Mouse (Mus musculus): ENCODE results near the gene Tnfrsf13b. TPM values are rescaled to one million over a fixed set of nuclear protein-coding genes. Genes with fewer than 3 reads are reported as not detected.
A peak's percentile ranks its signal among the peaks of the same experiment; 100 is the strongest.
"Not testable (repeated sequence)": the region's sequence is repeated elsewhere in the genome, so short reads cannot be mapped to it uniquely, and the experiment has no call there.

Gene Tnfrsf13b
- total RNA-seq, 2 experiments from 2014 or later = 4.0 to 7.1 TPM

- no peak for ATAC-seq (replicated peaks; ENCODE audit: low FRiP score, poor library complexity, severe bottlenecking)
Measured at GRCm38 (mm10) chr11:61163341-61163740, 36.8 kb downstream of the Tnfrsf13b start.

DNA sequence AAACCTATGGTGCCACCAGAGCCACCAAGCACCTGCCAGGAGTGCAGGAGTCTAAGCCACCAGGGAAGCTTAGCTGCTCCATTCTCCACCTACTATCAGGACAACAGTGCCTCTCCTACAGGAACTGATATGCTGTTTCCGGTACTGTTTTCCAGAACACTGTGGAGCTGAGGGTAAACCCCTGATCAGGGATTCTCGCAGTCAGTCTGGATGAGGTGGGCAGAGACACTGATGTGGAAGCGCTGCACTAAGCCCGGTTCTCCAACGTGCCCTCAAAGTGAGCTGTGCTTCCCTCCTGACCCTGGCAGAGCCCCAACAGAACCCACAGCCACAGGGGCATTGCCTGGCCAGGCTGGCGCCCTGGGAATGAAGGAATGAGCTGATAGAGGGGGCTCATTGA, 37.8 kb downstream of the Tnfrsf13b start:
- ATAC-seq (replicated peaks; ENCODE audit: low FRiP score, poor library complexity, severe bottlenecking) = no peak

DNA sequence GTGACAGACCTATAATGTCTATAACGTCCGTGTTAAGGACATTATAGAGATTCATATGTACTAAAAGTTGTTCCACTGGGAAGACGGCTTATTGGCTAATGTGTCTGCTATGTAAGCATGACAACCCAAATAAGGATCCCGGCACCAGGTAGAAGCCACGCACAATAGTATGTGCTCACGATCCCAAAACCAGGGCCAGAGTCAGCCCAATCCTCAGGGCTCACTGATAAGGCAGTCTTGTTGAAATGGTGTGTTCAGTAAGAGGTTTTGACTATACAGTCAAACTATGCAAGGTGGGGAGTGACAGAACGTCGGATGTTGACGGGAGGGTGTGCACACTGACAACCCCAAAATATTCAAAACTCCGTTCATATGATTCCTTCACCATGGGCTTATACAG, 38.3 kb downstream of the Tnfrsf13b start:
- no peak for ATAC-seq (replicated peaks; ENCODE audit: low FRiP score, poor library complexity, severe bottlenecking)

- no peak for ATAC-seq (replicated peaks; ENCODE audit: low FRiP score, poor library complexity, severe bottlenecking)
Measured at GRCm38 (mm10) chr11:61170184-61170583, 43.6 kb downstream of the Tnfrsf13b start.

DNA sequence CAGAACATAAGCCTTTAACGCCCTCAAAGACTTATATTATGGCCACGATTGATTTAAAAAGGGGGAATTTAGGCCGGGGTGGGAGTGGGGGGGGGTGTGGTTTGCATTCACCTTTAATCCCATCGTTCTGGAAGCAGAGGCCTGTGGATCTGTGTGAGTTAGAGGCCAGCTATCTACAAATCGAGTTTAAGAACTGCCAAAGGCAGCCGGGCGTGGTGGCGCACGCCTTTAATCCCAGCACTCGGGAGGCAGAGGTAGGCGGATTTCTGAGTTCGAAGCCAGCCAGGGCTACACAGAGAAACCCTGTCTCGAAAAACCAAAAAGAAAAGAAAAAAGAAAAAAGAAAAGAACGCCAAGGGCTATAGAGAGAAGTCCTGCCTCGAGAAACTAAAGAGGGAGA, 46.9 kb downstream of the Tnfrsf13b start:
- not testable (repeated sequence) for ATAC-seq (replicated peaks; ENCODE audit: low FRiP score, poor library complexity, severe bottlenecking)

DNA sequence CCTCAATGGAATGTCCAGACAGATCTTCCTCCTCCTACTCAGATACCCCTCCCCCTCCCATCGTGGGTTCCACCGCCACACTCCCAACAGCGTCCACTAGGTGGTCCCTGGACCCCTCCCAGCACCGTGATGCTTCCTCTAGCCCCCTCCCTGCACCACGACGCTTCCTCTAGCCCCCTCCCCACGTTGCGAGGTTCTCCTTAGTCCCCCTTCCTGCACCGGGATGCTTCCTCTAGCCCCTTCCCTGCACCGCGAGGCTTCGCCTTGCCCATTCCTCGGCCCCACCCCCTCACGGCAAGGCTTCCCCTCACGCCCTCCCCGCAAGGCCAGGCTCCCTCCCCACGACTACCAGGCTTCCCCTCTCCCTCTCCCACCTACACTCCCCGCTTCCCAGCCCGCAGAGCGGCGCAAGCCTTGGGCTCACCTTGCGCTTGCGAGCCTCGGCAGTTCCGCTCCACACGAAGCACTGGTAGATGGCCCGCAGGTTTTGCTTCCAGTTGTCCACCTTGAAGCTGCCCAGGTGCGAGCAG, 47.8 kb downstream of the Tnfrsf13b start:
- peak; percentile 9; the same call in 1 of the 2 replicates for ATAC-seq (replicated peaks; ENCODE audit: low FRiP score, poor library complexity, severe bottlenecking)

DNA sequence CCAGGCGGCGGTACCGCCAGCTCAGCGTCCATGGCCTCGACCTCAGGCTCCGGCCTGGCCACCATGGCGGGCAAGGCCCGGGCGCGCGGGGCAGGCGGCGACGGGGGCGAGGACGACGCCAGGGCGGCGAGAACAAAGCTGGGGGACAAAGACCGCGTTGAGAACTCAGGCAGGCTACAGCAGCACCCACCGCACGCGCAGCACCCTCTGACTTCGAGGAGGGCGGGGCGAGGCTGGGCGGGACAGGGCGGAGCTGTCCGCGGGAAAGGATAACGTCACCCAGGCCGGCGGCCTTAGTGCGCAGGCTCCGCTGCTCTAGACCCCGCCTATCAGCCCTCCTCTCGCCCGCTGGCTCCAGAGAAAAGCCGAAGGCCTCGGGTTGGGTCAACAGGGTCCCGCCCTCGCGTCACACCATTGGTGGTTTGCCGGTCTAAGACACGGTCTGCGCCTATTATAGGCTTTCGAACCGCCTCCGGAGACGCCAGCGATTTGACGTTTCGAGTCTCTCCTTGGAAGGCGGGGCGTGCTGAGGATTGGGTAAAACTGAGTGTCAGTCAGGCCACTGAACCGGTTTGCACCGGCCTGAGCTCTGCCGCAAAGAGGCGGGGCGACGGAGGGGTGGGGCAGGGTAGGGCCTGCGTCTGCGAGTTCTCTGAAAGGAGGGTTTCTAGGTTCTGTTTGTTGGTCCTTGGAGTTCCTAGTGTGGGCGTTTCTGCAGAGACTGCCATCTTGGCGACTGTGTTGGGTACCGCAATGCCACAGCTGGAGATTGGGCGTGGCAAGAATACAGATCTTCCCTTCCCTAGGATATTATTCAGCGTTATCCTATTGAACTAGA, 48.5 kb downstream of the Tnfrsf13b start, which contains the start of gene Usp22:
Gene Usp22, minus strand, starts transcription at position 235 of the 838 bp plus-strand sequence.
- ATAC-seq (replicated peaks; ENCODE audit: low FRiP score, poor library complexity, severe bottlenecking) = peak; percentile 96

GRCm38 (mm10) chr11:61175778-61176177, 49.2 kb downstream of the Tnfrsf13b start:
- ATAC-seq (replicated peaks; ENCODE audit: low FRiP score, poor library complexity, severe bottlenecking) = no peak

GRCm38 (mm10) chr11:61176321-61176720, 49.8 kb downstream of the Tnfrsf13b start:
- ATAC-seq (replicated peaks; ENCODE audit: low FRiP score, poor library complexity, severe bottlenecking) = no peak

DNA sequence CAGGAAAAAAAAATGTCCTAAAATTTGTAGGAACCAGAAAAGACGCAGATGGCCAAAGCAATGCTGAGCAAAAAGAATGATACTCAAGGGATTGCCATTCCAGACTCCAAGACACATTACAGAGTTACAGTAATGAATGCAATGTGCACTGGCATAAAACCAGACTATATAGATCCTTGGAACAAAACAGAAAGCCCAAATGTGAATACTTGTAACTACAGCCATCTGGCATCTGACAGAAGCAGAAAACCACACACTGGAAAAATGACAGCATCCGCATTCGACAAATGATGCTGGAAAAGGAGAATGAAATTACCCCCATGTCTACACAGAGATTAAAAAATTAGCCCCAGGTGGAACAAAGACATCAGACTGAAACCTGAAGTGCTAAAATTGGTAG, 53.8 kb downstream of the Tnfrsf13b start:
- ATAC-seq (replicated peaks; ENCODE audit: low FRiP score, poor library complexity, severe bottlenecking) = no peak

- ATAC-seq (replicated peaks; ENCODE audit: low FRiP score, poor library complexity, severe bottlenecking) = no peak
Measured at GRCm38 (mm10) chr11:61181624-61182023, 55.1 kb downstream of the Tnfrsf13b start.

GRCm38 (mm10) chr11:61183820-61184219, 57.3 kb downstream of the Tnfrsf13b start:
- ATAC-seq (replicated peaks; ENCODE audit: low FRiP score, poor library complexity, severe bottlenecking) = no peak

DNA sequence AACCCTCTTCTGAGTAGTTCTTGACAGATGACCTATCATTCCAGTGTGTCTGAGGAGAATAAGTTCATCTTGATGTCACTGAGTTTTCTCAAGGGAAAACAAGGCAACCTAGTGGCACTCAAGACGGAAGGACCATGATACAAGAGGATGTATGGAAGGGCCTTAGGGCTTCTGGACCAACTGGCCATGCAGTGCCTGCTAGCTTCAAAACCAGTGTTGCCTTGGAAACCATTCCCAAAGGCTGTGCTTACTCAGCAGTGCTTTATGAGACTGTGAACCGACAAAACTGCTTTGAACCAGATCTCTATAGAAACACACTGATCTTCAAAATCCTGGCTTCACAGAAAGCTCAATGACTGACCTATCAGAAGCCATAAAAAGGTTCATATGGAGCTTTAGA, 64.2 kb downstream of the Tnfrsf13b start:
- no peak for ATAC-seq (replicated peaks; ENCODE audit: low FRiP score, poor library complexity, severe bottlenecking)

GRCm38 (mm10) chr11:61192123-61192522, 65.6 kb downstream of the Tnfrsf13b start:
- ATAC-seq (replicated peaks; ENCODE audit: low FRiP score, poor library complexity, severe bottlenecking) = not testable (repeated sequence)

- ATAC-seq (replicated peaks; ENCODE audit: low FRiP score, poor library complexity, severe bottlenecking) = no peak
Measured at GRCm38 (mm10) chr11:61192779-61193178, 66.2 kb downstream of the Tnfrsf13b start.

DNA sequence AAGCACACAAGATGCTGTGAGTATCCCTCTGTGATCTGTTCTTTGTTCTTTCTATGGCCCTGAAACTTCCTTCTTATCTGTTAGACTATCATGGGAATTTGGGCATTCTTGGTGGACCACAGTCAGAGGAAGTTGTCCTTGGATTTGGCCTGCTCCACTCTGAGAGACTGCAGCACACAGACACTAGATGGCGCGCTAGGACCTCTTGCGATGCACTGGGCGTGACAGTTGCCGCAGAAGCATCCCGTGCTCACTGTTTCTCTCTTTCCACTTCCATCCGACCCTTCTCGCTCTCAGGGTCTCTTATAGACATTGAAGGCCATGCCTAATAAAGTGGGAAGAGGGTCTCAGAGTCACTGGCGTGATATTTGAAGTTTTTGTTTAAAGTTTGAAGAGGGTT, 66.8 kb downstream of the Tnfrsf13b start:
- ATAC-seq (replicated peaks; ENCODE audit: low FRiP score, poor library complexity, severe bottlenecking) = peak; percentile 83; the same call in 1 of the 2 replicates

DNA sequence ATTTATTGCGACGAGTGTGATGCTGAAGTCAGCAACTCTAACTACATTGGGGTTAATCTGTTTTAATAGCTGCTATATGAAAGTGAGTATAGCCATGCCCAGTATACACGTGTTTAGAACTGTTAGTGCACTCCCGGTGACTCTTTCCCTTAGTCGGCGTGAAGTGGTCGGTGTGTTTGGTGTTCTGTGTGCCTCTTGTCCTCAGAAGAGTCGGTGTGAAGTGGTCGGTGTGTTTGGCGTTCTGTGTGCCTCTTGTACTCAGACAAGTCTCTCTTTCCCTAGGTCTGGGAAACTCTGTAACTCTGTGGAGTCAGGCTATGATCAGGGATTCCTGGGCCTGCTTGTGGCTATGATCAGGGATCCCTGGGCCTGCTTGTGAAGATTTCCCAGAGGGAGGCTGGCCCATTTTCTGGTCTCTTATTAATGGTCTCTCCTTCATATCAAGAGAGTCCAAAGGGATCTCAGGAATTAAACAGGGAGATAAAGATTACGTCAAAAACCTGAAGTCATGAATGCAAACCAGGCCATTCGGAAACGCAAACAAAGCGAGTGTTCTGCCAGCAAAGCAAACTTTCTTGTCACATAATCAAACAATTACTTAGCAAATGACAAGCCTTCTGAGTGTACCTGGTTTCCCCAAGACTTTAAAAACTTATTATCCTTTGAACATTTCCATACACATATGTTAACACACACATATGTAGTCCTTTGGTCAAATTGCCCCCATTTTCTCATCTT, 70.2 kb downstream of the Tnfrsf13b start:
- ATAC-seq (replicated peaks; ENCODE audit: low FRiP score, poor library complexity, severe bottlenecking) = no peak

DNA sequence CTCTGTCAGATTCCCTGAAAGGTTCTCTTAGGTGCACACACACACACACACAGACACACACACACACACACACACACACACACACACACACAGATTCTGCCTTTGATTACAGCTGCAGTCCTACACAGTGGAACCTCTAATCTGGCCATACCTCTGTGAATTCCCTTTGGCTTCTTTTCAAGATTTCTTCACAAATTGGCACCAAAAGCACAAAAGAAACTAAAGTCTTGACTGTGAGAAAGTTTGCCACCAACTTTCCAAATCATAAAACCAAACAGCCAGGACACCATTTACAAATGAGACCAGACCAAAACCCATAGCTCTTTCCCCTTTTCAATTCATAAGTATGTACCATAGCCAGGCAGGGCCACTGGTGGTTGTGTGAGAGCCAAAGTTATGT, 71.4 kb downstream of the Tnfrsf13b start:
- ATAC-seq (replicated peaks; ENCODE audit: low FRiP score, poor library complexity, severe bottlenecking) = no peak
